Mouse (Mus musculus) cerebellum, adult 2 months (tissue): ENCODE data around the gene Agpat2.

Source experiments
- CTCF ChIP-seq: fragments of 200-500 bp; IDR thresholded peaks from 2 replicates; pipeline ENCODE4 v1.5.1; 2011; ENCODE audit warnings: low read depth, mild to moderate bottlenecking, control low read depth, low read length, moderate library complexity, borderline replicate concordance; ENCODE audit not compliant: insufficient read depth
- POLR2A ChIP-seq: fragments of 200-500 bp; IDR thresholded peaks from 2 replicates; pipeline ENCODE4 v1.6.1; 2011; ENCODE audit warnings: low read length, control low read depth, borderline replicate concordance; ENCODE audit not compliant: insufficient read depth

DNA sequence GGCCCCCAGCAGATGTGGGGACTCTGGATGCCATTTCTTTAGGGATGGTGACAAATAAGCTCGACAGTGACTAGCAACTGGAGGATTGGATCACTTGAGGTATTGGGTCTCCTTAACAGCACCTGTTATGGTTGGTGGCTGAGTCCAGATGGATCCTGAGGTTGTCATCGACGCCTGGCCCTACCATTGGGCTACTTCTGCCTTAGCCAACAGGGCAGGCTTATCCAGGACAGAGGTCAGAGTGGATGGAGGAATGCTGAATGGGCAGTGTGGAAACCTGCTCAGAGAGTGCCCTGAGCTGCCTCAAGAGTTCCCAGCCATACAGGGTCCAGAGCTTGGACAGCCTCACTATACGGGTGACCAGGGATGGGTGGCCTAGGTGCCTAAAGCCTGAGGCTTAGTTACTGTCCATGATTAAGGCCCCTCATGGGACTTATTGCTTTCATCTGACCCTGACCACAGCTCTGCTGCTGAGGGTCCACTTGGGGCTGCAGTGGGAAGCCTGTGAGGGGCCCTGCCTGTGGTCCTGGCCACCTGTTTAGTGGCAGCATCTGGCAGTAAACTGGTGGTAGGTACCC is 29.8 kb upstream of the Agpat2 start:
- no peak for TF ChIP-seq CTCF
- no peak for TF ChIP-seq POLR2A
